Mouse (Mus musculus): Measurements from ENCODE around the gene Alox5. TPM values are rescaled to one million over a fixed set of nuclear protein-coding genes. Genes with fewer than 3 reads are reported as not detected.
A peak's percentile ranks its signal among the peaks of the same experiment; 100 is the strongest.

Alox5 gene
- polyA plus RNA-seq, 1 experiment from 2014 or later, result 1.1 TPM

- no peaks in the 10 kb centered on the region for H3K36me3 ChIP-seq (ENCODE audit: control insufficient read depth, insufficient read depth, low read length)
- H3K9me3 ChIP-seq (ENCODE audit: control insufficient read depth, low read depth, low read length), result no peaks in the 10 kb centered on the region
- no peak for ATAC-seq (ENCODE audit: insufficient number of reproducible peaks, insufficient read depth, low FRiP score, low read depth)
These were observed 86.4 kb downstream of the Alox5 start for GRCm38 (mm10) chr6:116374618-116375017.

GRCm38 (mm10) chr6:116374136-116374535 lies 86.8 kb downstream of the Alox5 start:
- WGBS, result 67% methylated on average over 1 of the region's 1 CpGs
- no peaks in the 10 kb centered on the region for H3K36me3 ChIP-seq (ENCODE audit: control insufficient read depth, insufficient read depth, low read length)
- H3K27ac ChIP-seq (ENCODE audit: low read length), result no peak overlapping the region
- H3K27me3 ChIP-seq (ENCODE audit: control insufficient read depth, insufficient read depth, low read length), result no peaks in the 10 kb centered on the region
- H3K9ac ChIP-seq (replicated peaks; ENCODE audit: low read depth, low read length), result no peak overlapping the region
- H3K9me3 ChIP-seq (ENCODE audit: control insufficient read depth, low read depth, low read length), result no peaks in the 10 kb centered on the region
- no peaks in the 10 kb centered on the region for H3K4me1 ChIP-seq (ENCODE audit: control insufficient read depth, insufficient read depth, low read length)
- no peak for ATAC-seq (ENCODE audit: insufficient number of reproducible peaks, insufficient read depth, low FRiP score, low read depth)
- H3K4me2 ChIP-seq (replicated peaks; ENCODE audit: low read depth, low read length), result no peak overlapping the region
- no peak overlapping the region for H3K4me3 ChIP-seq (ENCODE audit: low read depth, low read length)

More at GRCm38 (mm10) chr6:116374618-116375017, 86.4 kb downstream of the Alox5 start:
- H3K27me3 ChIP-seq (ENCODE audit: control insufficient read depth, insufficient read depth, low read length), result no peaks in the 10 kb centered on the region
- H3K9ac ChIP-seq (replicated peaks; ENCODE audit: low read depth, low read length), result no peak overlapping the region
- H3K4me1 ChIP-seq (ENCODE audit: control insufficient read depth, insufficient read depth, low read length), result no peaks in the 10 kb centered on the region
- no peak overlapping the region for H3K4me3 ChIP-seq (ENCODE audit: low read depth, low read length)
- H3K27ac ChIP-seq (ENCODE audit: low read length), result no peak overlapping the region
- no peak overlapping the region for H3K4me2 ChIP-seq (replicated peaks; ENCODE audit: low read depth, low read length)

GRCm38 (mm10) chr6:116371500-116371899 lies 89.5 kb downstream of the Alox5 start:
- Histone ChIP-seq H3K4me1 (ENCODE audit: control insufficient read depth, insufficient read depth, low read length) (no peaks in the 10 kb centered on the region), H3K9ac (replicated peaks; ENCODE audit: low read depth, low read length) (no peak overlapping the region), H3K27me3 (ENCODE audit: control insufficient read depth, insufficient read depth, low read length) (no peaks in the 10 kb centered on the region), H3K4me3 (ENCODE audit: low read depth, low read length) (no peak overlapping the region), H3K27ac (ENCODE audit: low read length) (no peak overlapping the region), H3K36me3 (ENCODE audit: control insufficient read depth, insufficient read depth, low read length) (no peaks in the 10 kb centered on the region), H3K4me2 (replicated peaks; ENCODE audit: low read depth, low read length) (no peak overlapping the region), H3K9me3 (ENCODE audit: control insufficient read depth, low read depth, low read length) (no peaks in the 10 kb centered on the region)
- WGBS, result 84% methylated on average over 3 of the region's 3 CpGs
- ATAC-seq (ENCODE audit: insufficient number of reproducible peaks, insufficient read depth, low FRiP score, low read depth), result no peak

- Histone ChIP-seq H3K27ac (ENCODE audit: low read length) (no peak overlapping the region), H3K4me1 (ENCODE audit: control insufficient read depth, insufficient read depth, low read length) (no peaks in the 10 kb centered on the region), H3K9me3 (ENCODE audit: control insufficient read depth, low read depth, low read length) (no peaks in the 10 kb centered on the region), H3K36me3 (ENCODE audit: control insufficient read depth, insufficient read depth, low read length) (no peaks in the 10 kb centered on the region), H3K4me3 (ENCODE audit: low read depth, low read length) (no peak overlapping the region), H3K9ac (replicated peaks; ENCODE audit: low read depth, low read length) (no peak overlapping the region), H3K4me2 (replicated peaks; ENCODE audit: low read depth, low read length) (no peak overlapping the region), H3K27me3 (ENCODE audit: control insufficient read depth, insufficient read depth, low read length) (no peaks in the 10 kb centered on the region)
- peak; percentile 72; the same call in 1 of the 2 replicates for ATAC-seq (ENCODE audit: insufficient number of reproducible peaks, insufficient read depth, low FRiP score, low read depth)
- WGBS, result 70% methylated on average over 6 of the region's 6 CpGs
These were observed 90.6 kb downstream of the Alox5 start for GRCm38 (mm10) chr6:116370216-116370976.

GRCm38 (mm10) chr6:116369811-116370210 lies 91.2 kb downstream of the Alox5 start:
- Histone ChIP-seq H3K27me3 (ENCODE audit: control insufficient read depth, insufficient read depth, low read length) (no peaks in the 10 kb centered on the region), H3K36me3 (ENCODE audit: control insufficient read depth, insufficient read depth, low read length) (no peaks in the 10 kb centered on the region), H3K4me1 (ENCODE audit: control insufficient read depth, insufficient read depth, low read length) (no peaks in the 10 kb centered on the region), H3K9me3 (ENCODE audit: control insufficient read depth, low read depth, low read length) (no peaks in the 10 kb centered on the region), H3K9ac (replicated peaks; ENCODE audit: low read depth, low read length) (no peak overlapping the region), H3K27ac (ENCODE audit: low read length) (no peak overlapping the region), H3K4me2 (replicated peaks; ENCODE audit: low read depth, low read length) (no peak overlapping the region), H3K4me3 (ENCODE audit: low read depth, low read length) (no peak overlapping the region)
- ATAC-seq (ENCODE audit: insufficient number of reproducible peaks, insufficient read depth, low FRiP score, low read depth), result no peak
- 88% methylated on average over 1 of the region's 1 CpGs for WGBS

GRCm38 (mm10) chr6:116367971-116368370 lies 93.0 kb downstream of the Alox5 start:
- Histone ChIP-seq H3K4me2 (replicated peaks; ENCODE audit: low read depth, low read length) (no peak overlapping the region), H3K27ac (ENCODE audit: low read length) (no peak overlapping the region), H3K27me3 (ENCODE audit: control insufficient read depth, insufficient read depth, low read length) (no peaks in the 10 kb centered on the region), H3K36me3 (ENCODE audit: control insufficient read depth, insufficient read depth, low read length) (no peaks in the 10 kb centered on the region), H3K4me1 (ENCODE audit: control insufficient read depth, insufficient read depth, low read length) (no peaks in the 10 kb centered on the region), H3K9me3 (ENCODE audit: control insufficient read depth, low read depth, low read length) (no peaks in the 10 kb centered on the region), H3K9ac (replicated peaks; ENCODE audit: low read depth, low read length) (no peak overlapping the region), H3K4me3 (ENCODE audit: low read depth, low read length) (no peak overlapping the region)
- WGBS, result 83% methylated on average over 11 of the region's 11 CpGs
- no peak for ATAC-seq (ENCODE audit: insufficient number of reproducible peaks, insufficient read depth, low FRiP score, low read depth)

- no peaks in the 10 kb centered on the region for H3K36me3 ChIP-seq (ENCODE audit: control insufficient read depth, insufficient read depth, low read length)
- no peak overlapping the region for H3K9ac ChIP-seq (replicated peaks; ENCODE audit: low read depth, low read length)
- no peaks in the 10 kb centered on the region for H3K9me3 ChIP-seq (ENCODE audit: control insufficient read depth, low read depth, low read length)
- no peaks in the 10 kb centered on the region for H3K27me3 ChIP-seq (ENCODE audit: control insufficient read depth, insufficient read depth, low read length)
- ATAC-seq (ENCODE audit: insufficient number of reproducible peaks, insufficient read depth, low FRiP score, low read depth), result no peak
- 89% methylated on average over 4 of the region's 4 CpGs for WGBS
- no peak overlapping the region for H3K4me3 ChIP-seq (ENCODE audit: low read depth, low read length)
- no peaks in the 10 kb centered on the region for H3K4me1 ChIP-seq (ENCODE audit: control insufficient read depth, insufficient read depth, low read length)
- H3K27ac ChIP-seq (ENCODE audit: low read length), result no peak overlapping the region
- H3K4me2 ChIP-seq (replicated peaks; ENCODE audit: low read depth, low read length), result no peak overlapping the region
These were observed 99.0 kb downstream of the Alox5 start for GRCm38 (mm10) chr6:116361993-116362392.

GRCm38 (mm10) chr6:116361463-116361862 lies 99.5 kb downstream of the Alox5 start:
- WGBS, result 76% methylated on average over 3 of the region's 3 CpGs
- Histone ChIP-seq H3K9me3 (ENCODE audit: control insufficient read depth, low read depth, low read length) (no peaks in the 10 kb centered on the region), H3K4me1 (ENCODE audit: control insufficient read depth, insufficient read depth, low read length) (no peaks in the 10 kb centered on the region), H3K27ac (ENCODE audit: low read length) (no peak overlapping the region), H3K36me3 (ENCODE audit: control insufficient read depth, insufficient read depth, low read length) (no peaks in the 10 kb centered on the region), H3K27me3 (ENCODE audit: control insufficient read depth, insufficient read depth, low read length) (no peaks in the 10 kb centered on the region), H3K4me3 (ENCODE audit: low read depth, low read length) (no peak overlapping the region), H3K4me2 (replicated peaks; ENCODE audit: low read depth, low read length) (no peak overlapping the region), H3K9ac (replicated peaks; ENCODE audit: low read depth, low read length) (no peak overlapping the region)
- ATAC-seq (ENCODE audit: insufficient number of reproducible peaks, insufficient read depth, low FRiP score, low read depth), result no peak
